Mouse (Mus musculus): ENCODE measurements around the gene Wdr76. TPM values are rescaled to one million over a fixed set of nuclear protein-coding genes. Genes with fewer than 3 reads are reported as not detected.
"Not testable (repeated sequence)": the region's sequence is repeated elsewhere in the genome, so short reads cannot be mapped to it uniquely, and the experiment has no call there.

Gene Wdr76
- polyA plus RNA-seq, 1 experiment from 2014 or later, result 9.3 TPM

- no peak overlapping the region for H3K9ac ChIP-seq (replicated peaks; ENCODE audit: low read depth, low read length)
- no peak overlapping the region for H3K4me3 ChIP-seq (ENCODE audit: low read depth, low read length)
- H3K4me1 ChIP-seq (ENCODE audit: control insufficient read depth, insufficient read depth, low read length), result no peaks in the 10 kb centered on the region
- no peak overlapping the region for H3K4me2 ChIP-seq (replicated peaks; ENCODE audit: low read depth, low read length)
- WGBS, result 57% methylated on average over 3 of the region's 3 CpGs
- no peaks in the 10 kb centered on the region for H3K27me3 ChIP-seq (ENCODE audit: control insufficient read depth, insufficient read depth, low read length)
- no peaks in the 10 kb centered on the region for H3K9me3 ChIP-seq (ENCODE audit: control insufficient read depth, low read depth, low read length)
- ATAC-seq (ENCODE audit: insufficient number of reproducible peaks, insufficient read depth, low FRiP score, low read depth), result no peak
- H3K36me3 ChIP-seq (ENCODE audit: control insufficient read depth, insufficient read depth, low read length), result no peaks in the 10 kb centered on the region
- no peak overlapping the region for H3K27ac ChIP-seq (ENCODE audit: low read length)
Observed at GRCm38 (mm10) chr2:121480498-121480897, 26.0 kb upstream of the Wdr76 start.

- not testable (repeated sequence) for H3K4me1 ChIP-seq (ENCODE audit: control insufficient read depth, insufficient read depth, low read length); H3K4me3 ChIP-seq (ENCODE audit: low read depth, low read length); H3K27ac ChIP-seq (ENCODE audit: low read length); H3K27me3 ChIP-seq (ENCODE audit: control insufficient read depth, insufficient read depth, low read length); H3K9ac ChIP-seq (replicated peaks; ENCODE audit: low read depth, low read length); H3K36me3 ChIP-seq (ENCODE audit: control insufficient read depth, insufficient read depth, low read length); H3K9me3 ChIP-seq (ENCODE audit: control insufficient read depth, low read depth, low read length); ATAC-seq (ENCODE audit: insufficient number of reproducible peaks, insufficient read depth, low FRiP score, low read depth); H3K4me2 ChIP-seq (replicated peaks; ENCODE audit: low read depth, low read length)
- 86% methylated on average over 13 of the region's 13 CpGs for WGBS
Observed at GRCm38 (mm10) chr2:121480916-121481315, 25.6 kb upstream of the Wdr76 start.

GRCm38 (mm10) chr2:121483576-121483975 lies 22.9 kb upstream of the Wdr76 start:
- no peak overlapping the region for H3K27ac ChIP-seq (ENCODE audit: low read length)
- H3K9me3 ChIP-seq (ENCODE audit: control insufficient read depth, low read depth, low read length), result no peaks in the 10 kb centered on the region
- no peak overlapping the region for H3K4me3 ChIP-seq (ENCODE audit: low read depth, low read length)
- no peak overlapping the region for H3K4me2 ChIP-seq (replicated peaks; ENCODE audit: low read depth, low read length)
- 80% methylated on average over 8 of the region's 8 CpGs for WGBS
- no peaks in the 10 kb centered on the region for H3K4me1 ChIP-seq (ENCODE audit: control insufficient read depth, insufficient read depth, low read length)
- no peaks in the 10 kb centered on the region for H3K36me3 ChIP-seq (ENCODE audit: control insufficient read depth, insufficient read depth, low read length)
- ATAC-seq (ENCODE audit: insufficient number of reproducible peaks, insufficient read depth, low FRiP score, low read depth), result no peak
- H3K9ac ChIP-seq (replicated peaks; ENCODE audit: low read depth, low read length), result no peak overlapping the region
- H3K27me3 ChIP-seq (ENCODE audit: control insufficient read depth, insufficient read depth, low read length), result no peaks in the 10 kb centered on the region

GRCm38 (mm10) chr2:121484403-121484802 lies 22.1 kb upstream of the Wdr76 start:
- WGBS, result 38% methylated on average over 1 of the region's 2 CpGs

GRCm38 (mm10) chr2:121501550-121501949 lies 5.0 kb upstream of the Wdr76 start:
- not testable (repeated sequence) for H3K4me2 ChIP-seq (replicated peaks; ENCODE audit: low read depth, low read length); H3K4me1 ChIP-seq (ENCODE audit: control insufficient read depth, insufficient read depth, low read length); H3K4me3 ChIP-seq (ENCODE audit: low read depth, low read length); H3K27me3 ChIP-seq (ENCODE audit: control insufficient read depth, insufficient read depth, low read length); ATAC-seq (ENCODE audit: insufficient number of reproducible peaks, insufficient read depth, low FRiP score, low read depth); H3K9ac ChIP-seq (replicated peaks; ENCODE audit: low read depth, low read length); H3K36me3 ChIP-seq (ENCODE audit: control insufficient read depth, insufficient read depth, low read length); H3K27ac ChIP-seq (ENCODE audit: low read length); H3K9me3 ChIP-seq (ENCODE audit: control insufficient read depth, low read depth, low read length)
- WGBS, result 50% methylated on average over 1 of the region's 6 CpGs

More at GRCm38 (mm10) chr2:121484403-121484802, 22.1 kb upstream of the Wdr76 start:
- not testable (repeated sequence) for H3K4me2 ChIP-seq (replicated peaks; ENCODE audit: low read depth, low read length); H3K4me3 ChIP-seq (ENCODE audit: low read depth, low read length); H3K27ac ChIP-seq (ENCODE audit: low read length); H3K4me1 ChIP-seq (ENCODE audit: control insufficient read depth, insufficient read depth, low read length); H3K27me3 ChIP-seq (ENCODE audit: control insufficient read depth, insufficient read depth, low read length); H3K36me3 ChIP-seq (ENCODE audit: control insufficient read depth, insufficient read depth, low read length); H3K9ac ChIP-seq (replicated peaks; ENCODE audit: low read depth, low read length); ATAC-seq (ENCODE audit: insufficient number of reproducible peaks, insufficient read depth, low FRiP score, low read depth); H3K9me3 ChIP-seq (ENCODE audit: control insufficient read depth, low read depth, low read length)

GRCm38 (mm10) chr2:121507173-121507950 lies 839 bp downstream of the Wdr76 start:
- Histone ChIP-seq H3K4me1 (ENCODE audit: control insufficient read depth, insufficient read depth, low read length) (peaks cover 4% of the 10 kb centered on the region; the same call in 1 of the 2 replicates), H3K9me3 (ENCODE audit: control insufficient read depth, low read depth, low read length) (no peaks in the 10 kb centered on the region), H3K9ac (replicated peaks; ENCODE audit: low read depth, low read length) (peak overlapping the region; percentile 50), H3K4me3 (ENCODE audit: low read depth, low read length) (peak overlapping the region; percentile 51), H3K36me3 (ENCODE audit: control insufficient read depth, insufficient read depth, low read length) (peaks cover 5% of the 10 kb centered on the region; the same call in 1 of the 2 replicates), H3K27me3 (ENCODE audit: control insufficient read depth, insufficient read depth, low read length) (no peaks in the 10 kb centered on the region), H3K4me2 (replicated peaks; ENCODE audit: low read depth, low read length) (peak overlapping the region; percentile 70), H3K27ac (ENCODE audit: low read length) (no peak overlapping the region)
- 6% methylated on average over 12 of the region's 12 CpGs for WGBS
- ATAC-seq (ENCODE audit: insufficient number of reproducible peaks, insufficient read depth, low FRiP score, low read depth), result no peak

DNA sequence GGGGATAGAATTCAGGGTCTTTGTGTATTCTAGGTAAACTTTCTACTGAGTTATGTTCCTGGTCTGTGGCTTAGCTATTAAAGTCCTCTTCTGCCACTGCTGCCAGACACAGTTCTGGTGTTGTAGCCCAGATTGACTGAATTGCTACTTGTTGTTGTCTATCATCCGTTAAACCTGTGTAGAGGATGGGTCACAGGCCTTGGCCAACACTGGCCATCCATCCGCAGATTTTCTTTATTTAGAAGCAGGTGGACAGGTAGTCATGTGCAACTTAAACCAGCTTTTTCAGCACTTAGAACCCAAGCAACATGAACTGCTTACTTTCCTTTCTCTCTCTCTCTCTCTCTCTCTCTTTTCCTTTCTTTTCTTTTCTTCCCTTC lies 1.4 kb downstream of the Wdr76 start:
- no peaks in the 10 kb centered on the region for H3K27me3 ChIP-seq (ENCODE audit: control insufficient read depth, insufficient read depth, low read length)
- 47% methylated on average over 2 of the region's 2 CpGs for WGBS
- H3K4me3 ChIP-seq (ENCODE audit: low read depth, low read length), result peak overlapping the region; percentile 51
- H3K36me3 ChIP-seq (ENCODE audit: control insufficient read depth, insufficient read depth, low read length), result peaks cover 5% of the 10 kb centered on the region; the same call in 1 of the 2 replicates
- H3K4me2 ChIP-seq (replicated peaks; ENCODE audit: low read depth, low read length), result peak overlapping the region; percentile 70
- no peak overlapping the region for H3K27ac ChIP-seq (ENCODE audit: low read length)
- H3K9ac ChIP-seq (replicated peaks; ENCODE audit: low read depth, low read length), result peak overlapping the region; percentile 50
- no peak for ATAC-seq (ENCODE audit: insufficient number of reproducible peaks, insufficient read depth, low FRiP score, low read depth)
- no peaks in the 10 kb centered on the region for H3K9me3 ChIP-seq (ENCODE audit: control insufficient read depth, low read depth, low read length)
- H3K4me1 ChIP-seq (ENCODE audit: control insufficient read depth, insufficient read depth, low read length), result peaks cover 4% of the 10 kb centered on the region; the same call in 1 of the 2 replicates

DNA sequence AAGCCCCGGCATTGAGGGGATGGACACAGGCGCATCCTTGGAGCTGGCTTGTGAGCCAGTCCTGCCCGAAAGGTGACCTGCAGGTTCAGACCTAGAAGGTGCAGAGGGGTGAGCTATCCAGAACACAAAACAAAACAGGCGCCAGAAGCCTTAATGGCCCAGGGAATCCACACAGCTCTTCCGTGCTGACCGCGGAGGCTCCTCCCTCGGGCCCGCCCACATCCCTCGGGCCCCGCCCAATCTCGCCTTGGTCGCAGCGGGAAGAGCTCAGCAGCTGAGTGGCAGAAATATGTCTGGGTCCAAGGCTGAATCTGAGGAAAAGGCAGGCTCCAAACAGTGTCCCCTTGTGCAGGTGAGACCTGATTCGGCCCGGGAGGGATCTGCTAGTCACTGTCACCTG lies 3.1 kb downstream of the Wdr76 start:
- WGBS, result 19% methylated on average over 16 of the region's 16 CpGs
- ATAC-seq (ENCODE audit: insufficient number of reproducible peaks, insufficient read depth, low FRiP score, low read depth), result peak; percentile 47
- no peaks in the 10 kb centered on the region for H3K27me3 ChIP-seq (ENCODE audit: control insufficient read depth, insufficient read depth, low read length)
- peak overlapping the region; percentile 27 for H3K4me3 ChIP-seq (ENCODE audit: low read depth, low read length)
- no peak overlapping the region for H3K27ac ChIP-seq (ENCODE audit: low read length)
- no peak overlapping the region for H3K9ac ChIP-seq (replicated peaks; ENCODE audit: low read depth, low read length)
- peaks cover 4% of the 10 kb centered on the region; the same call in 1 of the 2 replicates for H3K4me1 ChIP-seq (ENCODE audit: control insufficient read depth, insufficient read depth, low read length)
- H3K36me3 ChIP-seq (ENCODE audit: control insufficient read depth, insufficient read depth, low read length), result peaks cover 13% of the 10 kb centered on the region; the same call in 1 of the 2 replicates
- peak overlapping the region; percentile 42 for H3K4me2 ChIP-seq (replicated peaks; ENCODE audit: low read depth, low read length)
- H3K9me3 ChIP-seq (ENCODE audit: control insufficient read depth, low read depth, low read length), result no peaks in the 10 kb centered on the region
